In genomic region chr6:91213287-91214218, GRCm38 (mm10) we compare ENCODE assay signal across 10 mouse cellular contexts. TPM values are rescaled to one million over a fixed set of nuclear protein-coding genes. Genes with fewer than 3 reads are reported as not detected.
DNase-seq lines count a peak whose midpoint lies in the region; ATAC-seq and TF ChIP-seq lines count a peak whose summit lies in the region.
"Had no signal": no experiment of that assay in that cellular context is flagged by ENCODE, and none has a peak within 500 bp of the region (broad histone marks: within the 10 kb centered on the region; RNA-seq: fewer than 3 reads in every experiment).

No protein-coding gene starts in this region.

- TF ChIP-seq POLR2A in ES-Bruce4 (IDR thresholded peaks at IDR 0.05; ENCODE audit: insufficient read depth, low read length) = no peak

- no peaks in the 10 kb centered on the region for H3K9me3 ChIP-seq in heart, embryonic 11.5 days (replicated peaks; ENCODE audit: control insufficient read depth, low read length)
- H3K9me3 ChIP-seq in ES-Bruce4 (replicated peaks; ENCODE audit: control insufficient read depth, insufficient read depth, low read length, poor library complexity, severe bottlenecking) = no peaks in the 10 kb centered on the region
- no peaks in the 10 kb centered on the region for H3K9me3 ChIP-seq in heart, postnatal 0 days (replicated peaks; ENCODE audit: control insufficient read depth, low read length)
- H3K9me3 ChIP-seq in midbrain, embryonic 10.5 days (replicated peaks) = no peaks in the 10 kb centered on the region

- no peak for TF ChIP-seq EP300 in ES-Bruce4 (IDR thresholded peaks at IDR 0.05; ENCODE audit: insufficient read depth, low read depth, low read length)
- no peak for TF ChIP-seq EP300 in heart, postnatal 0 days (IDR thresholded peaks at IDR 0.05; ENCODE audit: low read depth)

- no peak for DNase-seq in heart, postnatal 10 days
- no peak for DNase-seq in heart, postnatal 0 days (ENCODE audit: low spot score)
- DNase-seq in midbrain, embryonic 10.5 days (ENCODE audit: low spot score) = no peak
- DNase-seq in adrenal gland, adult 18-20 months (ENCODE audit: low spot score in 2 of 2) = no peak
- no peak for DNase-seq in natural killer cell, adult 2 months (ENCODE audit: low spot score in 2 of 2)
- no peak for DNase-seq in cerebellum, adult 11 months
- DNase-seq: thymus, adult 18-20 months had no signal

- peak overlapping the region; percentile 73 for H3K4me2 ChIP-seq in heart, embryonic 11.5 days
- H3K4me2 ChIP-seq in heart, postnatal 0 days (ENCODE audit: low read depth, low read length) = peak overlapping the region; percentile 66

- H3K4me3 ChIP-seq in heart, embryonic 11.5 days (ENCODE audit: low read depth, low read length) = peak overlapping the region; percentile 32
- H3K4me3 ChIP-seq in ES-Bruce4 (ENCODE audit: low read depth, low read length) = peak overlapping the region; percentile 36
- H3K4me3 ChIP-seq in heart, postnatal 0 days (ENCODE audit: low read depth, low read length) = peak overlapping the region; percentile 45
- H3K4me3 ChIP-seq in midbrain, embryonic 10.5 days = peak overlapping the region; percentile 54

- H3K9ac ChIP-seq in heart, embryonic 11.5 days (ENCODE audit: low read depth, low read length) = peak overlapping the region; percentile 67
- no peak overlapping the region for H3K9ac ChIP-seq in ES-Bruce4 (ENCODE audit: low read depth, poor library complexity, severe bottlenecking)
- peak overlapping the region; percentile 51; the same call in 1 of the 2 replicates for H3K9ac ChIP-seq in heart, postnatal 0 days (replicated peaks; ENCODE audit: low read depth, low read length)

- no peaks in the 10 kb centered on the region for H3K36me3 ChIP-seq in heart, embryonic 11.5 days (ENCODE audit: control insufficient read depth, insufficient read depth, low read length)
- H3K36me3 ChIP-seq in ES-Bruce4 (ENCODE audit: control insufficient read depth, insufficient read depth, low read length, poor library complexity, severe bottlenecking) = no peaks in the 10 kb centered on the region
- no peaks in the 10 kb centered on the region for H3K36me3 ChIP-seq in heart, postnatal 0 days (replicated peaks; ENCODE audit: control insufficient read depth, insufficient read depth, low read length)
- H3K36me3 ChIP-seq in midbrain, embryonic 10.5 days = no peaks in the 10 kb centered on the region

- no peak overlapping the region for H3K27ac ChIP-seq in heart, embryonic 11.5 days (ENCODE audit: low read depth, low read length)
- no peak overlapping the region for H3K27ac ChIP-seq in ES-Bruce4 (ENCODE audit: insufficient read depth, low read length)
- H3K27ac ChIP-seq in heart, postnatal 0 days (ENCODE audit: low read depth) = peak overlapping the region; percentile 37; the same call in 1 of the 2 replicates
- H3K27ac ChIP-seq in midbrain, embryonic 10.5 days (replicated peaks) = peak overlapping the region; percentile 78; the same call in 1 of the 2 replicates

- peaks cover 11% of the 10 kb centered on the region for H3K27me3 ChIP-seq in heart, embryonic 11.5 days (ENCODE audit: control insufficient read depth, insufficient read depth, low read length)
- H3K27me3 ChIP-seq in ES-Bruce4 (ENCODE audit: control insufficient read depth, insufficient read depth, low read length, poor library complexity, severe bottlenecking) = no peaks in the 10 kb centered on the region
- no peaks in the 10 kb centered on the region for H3K27me3 ChIP-seq in heart, postnatal 0 days (ENCODE audit: control insufficient read depth, insufficient read depth, low read length)
- peaks cover 64% of the 10 kb centered on the region for H3K27me3 ChIP-seq in midbrain, embryonic 10.5 days (ENCODE audit: low read depth, poor library complexity, severe bottlenecking)

- no peak for ATAC-seq in heart, embryonic 11.5 days (replicated peaks; ENCODE audit: insufficient number of reproducible peaks, low FRiP score, low TSS enrichment)
- no peak for ATAC-seq in heart, postnatal 0 days (ENCODE audit: insufficient read depth, low read depth)

- TF ChIP-seq CTCF in ES-Bruce4 (IDR thresholded peaks at IDR 0.05; ENCODE audit: low read depth, low read length) = no peak
- TF ChIP-seq CTCF in heart, postnatal 0 days (IDR thresholded peaks at IDR 0.05; ENCODE audit: low read depth) = no peak

- intact Hi-C loops in heart, postnatal 10 days (cut with DNase I) = loop anchor here (1.0 to 5.0 kb wide), 2 partner anchors 12 to 49 kb away; no protein-coding TSS in a partner anchor

- H3K4me1 ChIP-seq in heart, embryonic 11.5 days (ENCODE audit: control insufficient read depth, insufficient read depth, low read length) = peaks cover 29% of the 10 kb centered on the region
- no peaks in the 10 kb centered on the region for H3K4me1 ChIP-seq in ES-Bruce4 (ENCODE audit: control insufficient read depth, insufficient read depth, low read length)
- peaks cover 32% of the 10 kb centered on the region for H3K4me1 ChIP-seq in heart, postnatal 0 days (ENCODE audit: control insufficient read depth, insufficient read depth)
- H3K4me1 ChIP-seq in midbrain, embryonic 10.5 days = peaks cover 53% of the 10 kb centered on the region

- WGBS in heart, embryonic 11.5 days (ENCODE audit: insufficient replicate concordance) = 56% methylated on average over 21 of the region's 21 CpGs
- WGBS in heart, postnatal 0 days = 50% methylated on average over 21 of the region's 21 CpGs
- 68% methylated on average over 21 of the region's 21 CpGs for WGBS in midbrain, embryonic 10.5 days

RNA-seq across cellular contexts. Expression of gene Fbln2, which starts 1.3 kb away (rescaled TPM):
- polyA plus RNA-seq in heart, embryonic 11.5 days (2014; fragmentation: Nextera tagmentation; extraction: Ambion mirVana) = 105 and 137 TPM in 2 replicates
- 100 to 1,000 TPM; 143 to 154 TPM for total RNA-seq in heart, postnatal 10 days (2021)
- 21.3 and 23.3 TPM in 2 replicates for polyA plus RNA-seq in ES-Bruce4 (2011; ENCODE audit: insufficient read depth, insufficient read length, low read depth, missing spikeins)
- 222 and 302 TPM in 2 replicates for total RNA-seq in heart, postnatal 0 days (2014; rRNA removed; ENCODE audit: low replicate concordance)
- 117 and 120 TPM in 2 replicates for polyA plus RNA-seq in heart, postnatal 0 days (2015; fragmentation: Nextera tagmentation; extraction: Ambion mirVana)
- 24.2 and 31.5 TPM in 2 replicates for polyA plus RNA-seq in midbrain, embryonic 10.5 days (2016; fragmentation: Nextera tagmentation; extraction: Ambion mirVana)
- total RNA-seq in adrenal gland, adult 18-20 months (2021) = 10 to 100 TPM in 1 of 2 experiments, 1 to 10 TPM in 1; 9.1 to 25.1 TPM
- total RNA-seq: megakaryocyte-erythroid progenitor cell, adult 5-6 weeks had no signal

RNA-seq across cellular contexts. Expression of gene Hdac11, which starts 57.1 kb away (rescaled TPM):
- 7.9 TPM in 2 replicates for polyA plus RNA-seq in heart, embryonic 11.5 days (2014; fragmentation: Nextera tagmentation; extraction: Ambion mirVana)
- 10 to 100 TPM in 1 of 2 experiments, 1 to 10 TPM in 1; 9.4 to 12.6 TPM for total RNA-seq in heart, postnatal 10 days (2021)
- 6.1 and 7.1 TPM in 2 replicates for polyA plus RNA-seq in ES-Bruce4 (2011; ENCODE audit: insufficient read depth, insufficient read length, low read depth, missing spikeins)
- 17.9 and 19.6 TPM in 2 replicates for total RNA-seq in heart, postnatal 0 days (2014; rRNA removed; ENCODE audit: low replicate concordance)
- 9.2 and 9.5 TPM in 2 replicates for polyA plus RNA-seq in heart, postnatal 0 days (2015; fragmentation: Nextera tagmentation; extraction: Ambion mirVana)
- 9.4 and 12.0 TPM in 2 replicates for polyA plus RNA-seq in midbrain, embryonic 10.5 days (2016; fragmentation: Nextera tagmentation; extraction: Ambion mirVana)
- 10 to 100 TPM in 1 of 2 experiments, 1 to 10 TPM in 1; 7.1 to 10.9 TPM for total RNA-seq in adrenal gland, adult 18-20 months (2021)

Comparison
In these comparisons a context has a peak if more than half of its experiments do, and no peak if none do; other contexts are left out.
1. H3K27ac ChIP-seq: peak in heart, postnatal 0 days (single experiment) and midbrain, embryonic 10.5 days (single experiment); none in heart, embryonic 11.5 days (single experiment) and ES-Bruce4 (single experiment).
2. Peak in every context shown above with its lines, with median percentiles within 50 percentile points of each other: H3K4me3 ChIP-seq.